Comparison of ENCODE assay signal across 8 mouse cellular contexts in the genomic region with DNA sequence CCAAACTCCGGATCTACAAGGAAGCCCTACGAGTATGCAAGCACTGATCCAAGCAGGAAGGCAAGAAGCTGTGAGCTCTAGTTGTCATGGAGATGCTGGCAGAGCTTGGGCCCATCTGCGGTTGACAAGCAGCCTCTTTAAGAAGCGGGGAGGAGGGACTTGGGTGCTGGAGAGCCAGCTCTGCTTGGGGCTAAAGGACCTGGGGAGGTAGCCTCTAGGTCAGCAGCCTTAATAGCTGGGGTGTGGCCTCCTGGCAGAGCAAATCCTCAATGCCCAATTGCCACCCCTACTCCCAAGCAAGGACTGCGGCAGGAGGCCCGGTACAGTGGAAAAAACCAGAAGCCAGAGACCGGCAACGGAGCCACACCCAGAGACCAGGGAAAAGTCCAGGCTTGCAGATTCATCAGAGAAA. TPM values are rescaled to one million over a fixed set of nuclear protein-coding genes. Genes with fewer than 3 reads are reported as not detected.
DNase-seq lines count a peak whose midpoint lies in the region; ATAC-seq and TF ChIP-seq lines count a peak whose summit lies in the region.

No protein-coding gene starts in this region.

- 7% methylated on average over 8 of the region's 8 CpGs for WGBS in neural tube, embryonic 12.5 days
- 7% methylated on average over 8 of the region's 8 CpGs for WGBS in embryonic facial prominence, embryonic 10.5 days
- WGBS in midbrain, embryonic 10.5 days = 5% methylated on average over 8 of the region's 8 CpGs
- WGBS in small intestine, adult 2 months = 2% methylated on average over 8 of the region's 8 CpGs

- no peak for DNase-seq in neural tube, embryonic 10.5 days (ENCODE audit: extremely low spot score, low spot score)
- peak; percentile 42 for DNase-seq in embryonic facial prominence, embryonic 10.5 days (ENCODE audit: low spot score)
- DNase-seq in heart, adult 11 months = peak; percentile 99
- peak; percentile 93 for DNase-seq in kidney, adult 11 months
- peak; percentile 86 for DNase-seq in left cerebral cortex, postnatal 4 days
- peak; percentile 58 for DNase-seq in midbrain, embryonic 10.5 days (ENCODE audit: low spot score)

- peaks cover 3% of the 10 kb centered on the region; the same call in 1 of the 2 replicates for H3K27me3 ChIP-seq in neural tube, embryonic 12.5 days (replicated peaks)
- peaks cover 32% of the 10 kb centered on the region for H3K27me3 ChIP-seq in embryonic facial prominence, embryonic 10.5 days (replicated peaks; ENCODE audit: low read depth, poor library complexity, severe bottlenecking)
- H3K27me3 ChIP-seq in midbrain, embryonic 10.5 days (ENCODE audit: low read depth, poor library complexity, severe bottlenecking) = peaks cover 37% of the 10 kb centered on the region
- H3K27me3 ChIP-seq in small intestine, adult 2 months (ENCODE audit: control insufficient read depth, insufficient read depth, low read length) = no peaks in the 10 kb centered on the region

- peaks cover 23% of the 10 kb centered on the region for H3K4me1 ChIP-seq in neural tube, embryonic 12.5 days
- peaks cover 54% of the 10 kb centered on the region for H3K4me1 ChIP-seq in embryonic facial prominence, embryonic 10.5 days
- H3K4me1 ChIP-seq in midbrain, embryonic 10.5 days = peaks cover 50% of the 10 kb centered on the region
- peaks cover 56% of the 10 kb centered on the region for H3K4me1 ChIP-seq in small intestine, adult 2 months (ENCODE audit: control insufficient read depth, insufficient read depth, insufficient read length, low read length)

- TF ChIP-seq CTCF in small intestine, adult 2 months (IDR thresholded peaks at IDR 0.05; ENCODE audit: extremely low read depth, insufficient read length, insufficient replicate concordance, low read depth, low read length) = no peak

- no peak overlapping the region for H3K4me3 ChIP-seq in neural tube, embryonic 12.5 days
- peak overlapping the region; percentile 25; the same call in 1 of the 2 replicates for H3K4me3 ChIP-seq in embryonic facial prominence, embryonic 10.5 days
- peak overlapping the region; percentile 17 for H3K4me3 ChIP-seq in midbrain, embryonic 10.5 days
- peak overlapping the region; percentile 14 for H3K4me3 ChIP-seq in small intestine, adult 2 months (ENCODE audit: low read depth, low read length)

- H3K9ac ChIP-seq in neural tube, embryonic 12.5 days = no peak overlapping the region

- ATAC-seq in neural tube, embryonic 12.5 days (ENCODE audit: low FRiP score, low read depth) = no peak

- intact Hi-C loops in left cerebral cortex, postnatal 4 days (cut with DNase I) = no loop called here

- no peak overlapping the region for H3K27ac ChIP-seq in neural tube, embryonic 12.5 days
- no peak overlapping the region; the same call in 1 of the 2 replicates for H3K27ac ChIP-seq in embryonic facial prominence, embryonic 10.5 days (replicated peaks)
- peak overlapping the region; percentile 79 for H3K27ac ChIP-seq in midbrain, embryonic 10.5 days (replicated peaks)
- peak overlapping the region; percentile 99 for H3K27ac ChIP-seq in small intestine, adult 2 months (ENCODE audit: insufficient read depth, low read depth, low read length)

- H3K36me3 ChIP-seq in neural tube, embryonic 12.5 days = no peaks in the 10 kb centered on the region
- H3K36me3 ChIP-seq in embryonic facial prominence, embryonic 10.5 days (replicated peaks) = no peaks in the 10 kb centered on the region
- H3K36me3 ChIP-seq in midbrain, embryonic 10.5 days = no peaks in the 10 kb centered on the region
- no peaks in the 10 kb centered on the region for H3K36me3 ChIP-seq in small intestine, adult 2 months (ENCODE audit: control insufficient read depth, insufficient read depth, low read length)

- peak overlapping the region; percentile 16; the same call in 1 of the 2 replicates for H3K4me2 ChIP-seq in neural tube, embryonic 12.5 days (replicated peaks)

- H3K9me3 ChIP-seq in neural tube, embryonic 12.5 days = no peaks in the 10 kb centered on the region
- no peaks in the 10 kb centered on the region for H3K9me3 ChIP-seq in embryonic facial prominence, embryonic 10.5 days
- H3K9me3 ChIP-seq in midbrain, embryonic 10.5 days (replicated peaks) = no peaks in the 10 kb centered on the region

- peak; percentile 46; the same call in 1 of the 2 replicates for TF ChIP-seq POLR2A in small intestine, adult 2 months (IDR thresholded peaks at IDR 0.05; ENCODE audit: low read depth, low read length)

RNA-seq across cellular contexts. Expression of a gene that starts 2.4 kb away (rescaled TPM):
- polyA plus RNA-seq in neural tube, embryonic 12.5 days (2016; fragmentation: Nextera tagmentation; extraction: Ambion mirVana) = 847 and 930 TPM in 2 replicates
- polyA plus RNA-seq in embryonic facial prominence, embryonic 10.5 days (2016; fragmentation: Nextera tagmentation; extraction: Ambion mirVana) = 2,643 and 3,168 TPM in 2 replicates
- total RNA-seq in left cerebral cortex, postnatal 4 days (2021) = 100 to 1,000 TPM; 335 to 366 TPM
- polyA plus RNA-seq in midbrain, embryonic 10.5 days (2016; fragmentation: Nextera tagmentation; extraction: Ambion mirVana) = 2,560 and 3,667 TPM in 2 replicates
- 766 and 1,649 TPM in 2 replicates for polyA plus RNA-seq in small intestine, adult 2 months (2012; rRNA removed)

RNA-seq across cellular contexts. Expression of a gene that starts 22.1 kb away (rescaled TPM):
- polyA plus RNA-seq in neural tube, embryonic 12.5 days (2016; fragmentation: Nextera tagmentation; extraction: Ambion mirVana) = 0.26 TPM in 1 of 2 replicates, not detected in the other
- 0.31 TPM in 1 of 2 replicates, not detected in the other for polyA plus RNA-seq in embryonic facial prominence, embryonic 10.5 days (2016; fragmentation: Nextera tagmentation; extraction: Ambion mirVana)
- not detected for total RNA-seq in left cerebral cortex, postnatal 4 days (2021)
- polyA plus RNA-seq in midbrain, embryonic 10.5 days (2016; fragmentation: Nextera tagmentation; extraction: Ambion mirVana) = 0.12 TPM in 1 of 2 replicates, not detected in the other
- polyA plus RNA-seq in small intestine, adult 2 months (2012; rRNA removed) = not detected in 2 replicates

RNA-seq across cellular contexts. Expression of a gene that starts 43.0 kb away (rescaled TPM):
- polyA plus RNA-seq in neural tube, embryonic 12.5 days (2016; fragmentation: Nextera tagmentation; extraction: Ambion mirVana) = 46.4 and 48.1 TPM in 2 replicates
- polyA plus RNA-seq in embryonic facial prominence, embryonic 10.5 days (2016; fragmentation: Nextera tagmentation; extraction: Ambion mirVana) = 49.3 and 50.6 TPM in 2 replicates
- 10 to 100 TPM; 39.3 to 42.6 TPM for total RNA-seq in left cerebral cortex, postnatal 4 days (2021)
- 50.0 and 53.5 TPM in 2 replicates for polyA plus RNA-seq in midbrain, embryonic 10.5 days (2016; fragmentation: Nextera tagmentation; extraction: Ambion mirVana)
- 3.1 and 5.9 TPM in 2 replicates for polyA plus RNA-seq in small intestine, adult 2 months (2012; rRNA removed)

RNA-seq across cellular contexts. Expression of a gene that starts 43.0 kb away (rescaled TPM):
- polyA plus RNA-seq in neural tube, embryonic 12.5 days (2016; fragmentation: Nextera tagmentation; extraction: Ambion mirVana) = 22.7 and 23.5 TPM in 2 replicates
- 17.6 and 19.2 TPM in 2 replicates for polyA plus RNA-seq in embryonic facial prominence, embryonic 10.5 days (2016; fragmentation: Nextera tagmentation; extraction: Ambion mirVana)
- 10 to 100 TPM; 15.5 to 16.5 TPM for total RNA-seq in left cerebral cortex, postnatal 4 days (2021)
- 16.3 and 22.3 TPM in 2 replicates for polyA plus RNA-seq in midbrain, embryonic 10.5 days (2016; fragmentation: Nextera tagmentation; extraction: Ambion mirVana)
- polyA plus RNA-seq in small intestine, adult 2 months (2012; rRNA removed) = 14.4 and 22.7 TPM in 2 replicates

Comparison
In these comparisons a context has a peak if more than half of its experiments do, and no peak if none do; other contexts are left out.
1. H3K27ac ChIP-seq: peak in midbrain, embryonic 10.5 days (single experiment) and small intestine, adult 2 months (single experiment); none in neural tube, embryonic 12.5 days (single experiment) and embryonic facial prominence, embryonic 10.5 days (single experiment).